Mouse (Mus musculus) liver, embryonic 18 days (tissue): ENCODE data around the gene Crtam. TPM values are rescaled to one million over a fixed set of nuclear protein-coding genes. Genes with fewer than 3 reads are reported as not detected.

ENCODE experiments used
- polyA plus RNA-seq: library from polyadenylated mRNA; depleted of rRNA; stranded (reverse); fragments of >200 nt; gene quantifications from 2 replicates; pipeline ENCODE4 v1.2.3, GENCODE M21; 2012; rRNA removed

Crtam gene
- polyA plus RNA-seq = 0.01 and 0.05 TPM in 2 replicates

DNA sequence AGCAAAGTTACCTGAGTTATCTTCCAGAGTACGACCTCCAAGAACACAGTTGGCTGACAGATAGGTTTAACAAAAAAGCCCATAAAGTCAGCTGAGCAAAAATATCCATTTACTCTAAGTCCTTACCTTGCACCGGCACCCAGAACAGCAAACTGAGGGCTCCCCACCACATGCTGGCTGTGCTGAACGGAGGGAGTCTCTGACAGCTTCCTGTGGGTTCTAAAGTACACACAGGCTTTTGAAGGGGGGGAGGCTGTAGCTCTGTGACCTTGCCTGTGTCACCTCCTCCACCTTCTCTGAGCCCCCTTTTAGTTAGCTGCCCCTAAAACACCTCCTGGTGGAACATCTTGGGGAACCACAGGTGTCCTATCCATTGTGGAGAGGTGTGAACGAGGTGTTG lies at the start of gene Crtam:
Gene Crtam, minus strand, starts transcription at position 214 of the 400 bp plus-strand sequence.

DNA sequence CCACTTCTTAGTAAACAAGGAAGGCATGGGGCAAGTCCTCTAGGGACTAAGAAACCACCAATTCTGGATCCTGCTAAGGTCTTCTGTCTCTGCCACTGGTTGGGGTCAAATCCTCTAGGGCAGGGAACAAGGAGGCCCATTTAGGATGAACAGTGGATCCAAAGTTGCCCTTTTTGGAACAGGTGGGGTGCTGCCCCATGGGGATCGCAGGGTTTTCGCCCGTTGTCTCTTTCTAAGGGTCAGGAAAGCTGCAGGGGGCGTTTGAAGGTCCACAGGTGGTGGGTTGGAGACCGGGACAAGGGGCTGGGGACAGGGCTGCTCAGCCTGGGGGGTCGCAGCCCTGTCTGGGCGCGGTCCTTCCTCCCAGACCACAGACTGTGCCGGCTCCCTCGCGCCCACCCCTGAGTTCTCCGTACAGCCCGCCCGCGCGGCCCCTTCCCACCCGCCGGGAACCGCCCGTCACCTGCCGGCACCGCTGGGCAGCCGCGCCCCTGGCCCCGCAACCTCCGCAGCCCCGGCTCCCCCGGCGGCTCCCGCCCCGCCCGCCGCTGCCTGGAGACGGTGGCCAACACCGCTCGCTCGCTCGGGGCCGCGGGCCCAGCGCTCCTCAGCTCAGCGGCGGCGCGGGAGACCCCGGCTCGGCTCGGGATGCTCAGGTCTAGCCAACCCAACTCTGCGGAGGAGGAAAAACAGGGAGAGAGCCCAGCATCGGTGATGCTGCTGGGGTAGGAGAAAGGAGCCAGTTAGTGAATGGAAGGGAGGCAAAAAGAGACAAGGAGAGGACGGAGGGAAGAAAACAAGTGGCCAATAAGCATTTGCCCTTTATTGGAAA lies 40.6 kb downstream of the Crtam start, which contains the start of gene Jhy:
Gene Jhy, minus strand, starts transcription at position 533 of the 832 bp plus-strand sequence.

Other genes starting within 250 kb of the Crtam start
- 780 and 1,142 TPM in 2 replicates for gene Hspa8, start 203.6 kb downstream of the Crtam start, polyA plus RNA-seq
- gene Bsx, start 130.5 kb downstream of the Crtam start, polyA plus RNA-seq = 0.01 TPM in 2 replicates
- gene Jhy, start 40.5 kb downstream of the Crtam start, polyA plus RNA-seq = 0.02 and 0.03 TPM in 2 replicates
- gene Ubash3b, start 157.1 kb upstream of the Crtam start, polyA plus RNA-seq = 3.6 and 3.9 TPM in 2 replicates